Mouse (Mus musculus) gonadal fat pad, adult 2 months (tissue): ENCODE measurements around the gene Olfr498. TPM values are rescaled to one million over a fixed set of nuclear protein-coding genes. Genes with fewer than 3 reads are reported as not detected.

Experiments
- DNase-seq: peaks from one replicate; pipeline ENCODE4 v3.0.0-alpha.2; 2012; ENCODE audit warnings: low read depth
- polyA plus RNA-seq: library from polyadenylated mRNA; depleted of rRNA; stranded (reverse); fragments of >200 nt; gene quantifications from 2 replicates; pipeline ENCODE4 v1.2.3, GENCODE M21; 2012; rRNA removed

The Olfr498 gene
- not detected in 2 replicates for polyA plus RNA-seq

DNA sequence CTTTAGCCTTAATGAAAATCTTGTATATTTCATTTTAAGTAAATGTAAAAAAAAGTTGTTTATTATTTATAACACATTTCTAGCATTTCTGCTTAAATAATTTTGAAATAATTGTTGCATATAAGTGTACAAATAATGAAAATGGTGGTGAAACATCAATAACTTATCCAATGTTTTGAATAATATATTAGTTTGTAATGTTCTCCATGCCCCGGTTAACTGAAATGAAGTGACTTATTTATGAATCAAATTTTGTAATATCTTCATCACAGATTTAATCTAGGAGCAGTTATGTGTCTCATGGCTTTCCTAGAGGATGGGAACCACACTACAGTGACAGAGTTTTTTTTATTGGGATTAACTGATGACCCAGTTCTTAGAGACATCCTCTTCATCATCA lies at the start of gene Olfr498:
Gene Olfr498 (plus strand): TSS at position 301 of the 400 bp plus-strand sequence.
- DNase-seq: no peak

DNA sequence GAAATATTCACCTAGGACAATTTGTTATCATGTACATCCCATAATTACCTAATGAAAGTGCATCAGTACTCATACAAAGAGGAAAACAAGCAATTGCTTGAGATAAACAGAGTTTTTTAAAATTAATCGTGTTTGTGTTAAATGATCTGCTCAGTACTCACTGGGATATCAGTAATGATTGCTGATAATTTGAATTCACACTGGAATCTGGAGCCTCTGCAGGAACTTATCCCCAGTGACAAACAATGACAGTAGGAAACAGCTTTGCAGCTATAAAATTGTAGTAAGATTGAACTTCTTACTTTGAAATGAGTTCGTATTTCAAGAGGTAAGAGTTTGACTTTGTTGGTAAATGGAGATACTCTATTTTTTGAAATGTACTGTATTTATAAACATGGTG lies 45.0 kb upstream of the Olfr498 start, which contains the start of gene Olfr497:
Gene Olfr497 (plus strand): TSS at position 301 of the 400 bp plus-strand sequence.
- no peak for DNase-seq

Other genes with a start within 250 kb of the Olfr498 start
- not detected in 2 replicates for gene Olfr488, start 207.0 kb upstream of the Olfr498 start, polyA plus RNA-seq
- not detected in 2 replicates for gene Olfr490, start 176.4 kb upstream of the Olfr498 start, polyA plus RNA-seq
- gene Olfr491, start 151.9 kb upstream of the Olfr498 start, polyA plus RNA-seq: 0.14 TPM in 1 of 2 replicates, not detected in the other
- gene Olfr492, start 141.7 kb upstream of the Olfr498 start, polyA plus RNA-seq: not detected in 2 replicates
- not detected in 2 replicates for gene Olfr493, start 118.3 kb upstream of the Olfr498 start, polyA plus RNA-seq
- gene Olfr494, start 100.0 kb upstream of the Olfr498 start, polyA plus RNA-seq: not detected in 2 replicates
- not detected in 2 replicates for gene Olfr495, start 72.2 kb upstream of the Olfr498 start, polyA plus RNA-seq
- gene Olfr497, start 44.9 kb upstream of the Olfr498 start, polyA plus RNA-seq: not detected in 2 replicates
- not detected in 2 replicates for gene Olfr502, start 59.7 kb downstream of the Olfr498 start, polyA plus RNA-seq
- gene Olfr503, start 79.2 kb downstream of the Olfr498 start, polyA plus RNA-seq: not detected in 2 replicates
- not detected in 2 replicates for gene Olfr504, start 100.5 kb downstream of the Olfr498 start, polyA plus RNA-seq
- gene Olfr506, start 145.5 kb downstream of the Olfr498 start, polyA plus RNA-seq: not detected in 2 replicates
- gene Olfr507, start 156.5 kb downstream of the Olfr498 start, polyA plus RNA-seq: not detected in 2 replicates
- gene Olfr508, start 164.7 kb downstream of the Olfr498 start, polyA plus RNA-seq: not detected in 2 replicates
- not detected in 2 replicates for gene Olfr509, start 186.6 kb downstream of the Olfr498 start, polyA plus RNA-seq
- gene Olfr510, start 201.1 kb downstream of the Olfr498 start, polyA plus RNA-seq: not detected in 2 replicates
- not detected in 2 replicates for gene Olfr512, start 248.0 kb downstream of the Olfr498 start, polyA plus RNA-seq